Mouse (Mus musculus) cerebellum, postnatal 14 days (tissue): ENCODE data around the gene Avl9.
A peak's percentile ranks its signal among the peaks of the same experiment; 100 is the strongest.

Experiments
- DNase-seq, 2 experiments: peaks; one replicate each; pipeline ENCODE4 v3.0.0; 2021; ENCODE audit warnings: mixed read lengths in 2 of 2

Avl9 gene

DNA sequence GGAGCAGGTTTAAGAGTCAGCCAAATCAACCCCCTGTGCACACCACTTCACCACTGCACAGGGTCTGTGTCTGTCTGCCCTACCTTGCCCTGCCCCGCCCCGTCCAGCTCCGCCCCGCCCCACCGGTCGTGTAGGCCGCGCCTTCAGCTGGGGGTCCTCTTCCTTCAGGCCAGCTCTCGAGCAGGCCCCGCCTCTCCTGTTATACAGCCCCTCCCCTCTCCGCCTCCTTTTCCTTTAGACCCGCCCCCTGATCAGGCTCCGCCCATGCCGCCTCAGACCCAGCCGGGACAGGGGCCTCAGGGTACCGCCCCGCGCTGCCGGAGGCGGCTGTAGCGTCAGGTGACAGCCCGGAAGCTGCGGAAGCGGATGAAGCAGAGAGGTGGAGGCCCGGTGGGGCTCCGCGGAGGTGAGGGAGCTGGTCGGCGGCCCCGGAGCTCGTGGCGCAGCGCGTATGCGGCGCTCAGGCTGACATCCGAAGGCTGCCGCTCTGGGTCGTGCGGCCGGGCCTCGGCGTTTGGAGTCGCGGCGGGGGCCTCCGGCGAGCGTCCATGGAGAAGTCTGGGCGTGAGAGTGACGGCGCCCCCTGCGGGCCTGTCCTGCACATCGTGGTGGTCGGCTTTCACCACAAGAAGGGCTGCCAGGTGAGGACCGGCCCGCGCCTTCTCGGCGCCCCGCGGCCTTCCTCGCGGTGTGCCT is at the start of gene Avl9:
Avl9 (plus strand) TSS at position 326 of the 696 bp plus-strand sequence.
- DNase-seq = peak; percentile 98

DNA sequence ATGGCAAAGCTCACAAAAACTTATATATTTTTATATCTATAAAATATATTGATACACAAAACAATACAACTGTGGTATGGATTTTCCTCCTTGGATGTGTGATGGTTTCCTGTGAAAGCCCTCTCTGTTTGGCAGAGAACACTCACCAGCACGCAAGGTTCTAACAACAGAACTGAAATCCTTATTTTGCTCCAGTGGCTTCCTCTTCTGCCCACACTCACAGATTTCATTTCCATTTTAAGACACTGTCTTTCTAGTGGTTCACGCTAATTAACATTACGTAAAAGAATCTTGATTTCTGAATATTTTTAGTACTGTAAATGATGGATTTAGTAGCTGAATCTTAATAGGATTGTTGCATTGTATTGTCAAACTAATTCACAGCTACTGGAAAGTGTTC is 26.5 kb upstream of the Avl9 start:
- DNase-seq = no peak

DNA sequence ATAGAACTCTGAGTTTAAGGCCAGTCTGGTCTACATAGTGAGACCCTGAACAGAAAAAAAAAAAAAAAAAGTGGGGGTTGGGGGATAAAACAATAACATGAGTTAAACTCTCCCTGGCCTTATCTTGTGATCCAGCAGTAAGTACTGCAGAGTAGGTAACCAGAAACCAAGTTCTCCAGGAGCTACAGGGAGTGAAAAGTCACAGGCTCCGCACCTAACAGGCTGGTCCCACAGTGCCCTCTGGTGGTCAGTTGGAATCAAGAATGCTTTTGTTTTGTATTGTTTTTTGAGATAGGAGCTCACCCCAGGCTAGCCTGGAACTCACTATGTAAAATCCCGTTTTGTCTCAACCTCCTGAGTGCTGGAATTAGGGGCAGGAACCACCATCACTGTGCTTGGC is 23.5 kb upstream of the Avl9 start:
- peak; percentile 82 to 88 for DNase-seq

DNA sequence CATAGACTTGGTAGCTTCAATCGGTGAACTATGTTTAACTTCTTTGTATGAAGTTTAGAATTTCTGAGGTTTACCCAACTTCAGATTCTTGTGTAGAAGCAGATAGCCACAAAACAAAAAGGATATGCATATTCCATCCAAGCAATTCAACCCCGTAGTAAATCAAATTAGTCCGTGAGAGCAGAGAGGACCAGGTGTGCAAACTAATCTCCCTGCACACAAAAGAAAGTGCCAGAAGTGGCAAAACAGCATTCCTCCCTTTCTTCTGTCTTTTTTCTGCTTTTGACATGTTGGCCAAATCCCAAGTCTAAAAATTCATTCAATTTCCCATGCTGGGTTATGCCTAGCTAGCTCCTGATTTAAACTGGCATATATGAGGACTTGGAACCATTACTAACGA is 22.3 kb upstream of the Avl9 start:
- DNase-seq = no peak

DNA sequence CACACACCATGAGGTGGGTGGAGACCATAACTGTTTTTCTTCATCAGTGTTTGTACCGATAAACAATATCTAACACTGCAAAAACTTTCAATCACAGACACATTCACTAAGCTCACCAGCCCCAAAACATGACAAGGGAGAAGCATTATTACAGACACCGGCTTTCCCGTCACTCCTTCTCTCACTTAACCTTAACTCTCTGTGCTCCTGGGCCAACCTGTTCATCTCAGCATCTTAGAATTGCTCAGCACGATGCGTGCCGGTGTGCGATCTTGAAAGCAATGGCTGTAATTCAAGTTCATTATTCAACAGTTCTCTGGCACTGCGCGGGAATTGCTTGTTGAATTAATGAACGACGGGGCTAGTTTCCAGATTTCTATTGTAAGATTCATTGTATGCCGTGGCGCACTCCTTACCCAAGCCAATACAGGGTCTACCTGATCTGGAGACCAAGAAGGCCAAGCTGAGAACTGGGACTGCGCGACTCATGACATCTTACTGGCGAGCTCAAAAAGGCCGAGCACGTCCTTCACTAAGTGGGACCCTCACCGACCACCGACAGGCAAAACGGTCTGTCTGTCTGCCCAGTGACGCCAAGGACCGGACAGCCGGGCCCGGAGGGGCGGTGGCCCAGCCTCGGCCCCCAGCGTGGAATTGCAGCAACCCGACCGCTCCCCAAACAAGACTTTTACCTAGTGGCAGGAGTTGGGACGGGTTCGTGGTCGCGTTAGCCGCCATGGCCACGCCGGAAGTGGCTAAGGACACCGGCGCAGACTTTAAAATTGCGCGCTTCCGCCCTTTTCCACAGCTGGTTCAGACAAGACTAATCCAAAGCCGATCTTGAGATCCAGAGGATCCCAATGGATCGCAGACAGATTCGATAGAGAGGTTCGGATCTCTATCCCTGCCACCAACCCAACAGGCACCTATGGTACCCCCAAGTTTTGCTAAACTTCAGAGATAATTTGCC is 10.5 kb upstream of the Avl9 start, which contains the start of gene Lsm5:
Lsm5 (minus strand) TSS at position 780 of the 970 bp plus-strand sequence.
- DNase-seq = peak; percentile 85 to 88

DNA sequence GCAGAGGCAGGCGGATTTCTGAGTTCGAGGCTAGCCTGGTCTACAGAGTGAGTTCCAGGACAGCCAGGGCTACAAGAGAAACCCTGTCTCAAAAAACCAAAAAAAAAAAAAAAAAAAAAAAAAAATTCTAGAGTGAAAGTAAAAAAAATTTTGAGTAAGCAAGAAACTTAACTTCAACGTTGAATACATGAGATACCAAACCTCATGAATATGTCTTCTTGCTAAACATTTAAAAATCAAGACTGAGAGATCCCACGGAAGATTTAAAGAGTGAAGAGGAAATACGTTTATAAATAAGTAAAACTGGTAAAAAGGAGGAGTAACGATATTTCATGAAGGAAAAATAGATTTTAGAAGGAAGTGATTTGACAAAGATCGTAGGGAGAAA is 519 bp upstream of the Avl9 start:
- DNase-seq = no peak

DNA sequence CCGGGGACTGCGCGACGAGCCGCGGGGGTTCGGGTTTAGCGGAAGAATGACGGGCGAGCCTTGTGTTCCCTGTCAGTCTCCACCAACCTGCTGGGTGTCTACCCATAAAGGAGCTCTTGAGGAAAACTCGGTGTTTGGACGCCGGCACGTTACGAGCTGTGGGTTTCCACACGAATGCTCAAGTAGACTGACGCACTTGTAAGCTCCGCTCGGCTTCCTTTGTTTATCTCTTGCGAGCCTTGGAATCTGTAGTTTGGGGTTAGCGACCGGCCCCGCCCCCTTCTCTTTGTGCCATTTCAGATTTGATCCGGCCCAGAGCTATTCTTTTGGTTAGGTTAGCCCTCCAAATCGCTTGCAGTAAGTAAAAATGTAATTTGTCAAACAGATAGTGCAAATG is 569 bp downstream of the Avl9 start:
- no peak for DNase-seq

- DNase-seq = no peak
Measured at GRCm38 (mm10) chr6:56719071-56719470, 4.4 kb downstream of the Avl9 start.

GRCm38 (mm10) chr6:56720877-56721276 is 6.2 kb downstream of the Avl9 start:
- no peak for DNase-seq

DNA sequence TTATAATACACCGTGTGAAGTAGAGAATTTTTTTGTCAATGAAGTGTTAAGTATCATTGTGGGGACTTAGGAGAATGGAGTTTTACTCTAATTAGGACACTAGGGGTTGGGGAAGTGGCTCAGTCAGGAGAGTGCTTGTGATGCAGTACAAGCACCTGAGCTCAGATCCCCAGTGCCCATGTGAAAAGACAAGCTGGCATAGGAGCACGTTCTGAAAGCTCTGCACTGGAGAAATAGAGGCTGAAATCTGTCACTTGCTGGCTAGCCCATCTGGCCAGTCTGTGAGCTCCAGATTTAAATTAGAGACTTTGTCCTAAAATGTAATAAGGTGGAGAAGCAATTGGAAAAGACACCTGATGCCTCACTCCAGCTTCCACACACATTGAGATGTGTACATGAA is 17.8 kb downstream of the Avl9 start:
- no peak for DNase-seq

DNA sequence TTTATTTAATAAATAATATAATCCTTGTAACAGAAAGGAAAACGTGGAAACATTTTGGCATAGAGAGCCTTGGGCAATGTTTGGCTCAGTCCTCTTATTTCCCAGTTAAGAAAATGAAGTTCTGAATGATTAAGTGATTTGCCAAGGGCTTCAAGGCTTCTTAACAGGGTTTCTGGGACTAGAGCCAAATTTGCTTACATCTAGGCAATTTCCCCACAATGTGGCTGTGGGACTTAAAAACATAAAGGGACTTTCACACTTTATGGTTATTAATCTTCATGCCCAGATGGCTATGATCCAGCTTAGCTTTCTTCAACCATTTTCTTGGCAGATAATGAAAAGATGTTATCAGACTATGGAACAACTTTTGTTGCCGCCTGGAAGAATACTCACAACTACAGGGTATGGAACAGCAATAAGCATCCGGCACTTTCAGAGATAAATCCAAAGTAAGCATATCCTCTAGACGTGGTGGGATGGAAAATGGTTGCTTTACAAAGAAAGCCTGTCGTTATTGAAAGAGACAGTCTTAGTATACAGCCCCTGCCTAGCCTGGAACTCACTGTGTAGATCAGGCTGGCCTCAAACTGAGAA is 31.3 kb downstream of the Avl9 start:
- DNase-seq = no peak

GRCm38 (mm10) chr6:56753719-56754118 is 39.0 kb downstream of the Avl9 start:
- no peak for DNase-seq

- DNase-seq = no peak
Measured at GRCm38 (mm10) chr6:56756117-56756516, 41.4 kb downstream of the Avl9 start.

DNA sequence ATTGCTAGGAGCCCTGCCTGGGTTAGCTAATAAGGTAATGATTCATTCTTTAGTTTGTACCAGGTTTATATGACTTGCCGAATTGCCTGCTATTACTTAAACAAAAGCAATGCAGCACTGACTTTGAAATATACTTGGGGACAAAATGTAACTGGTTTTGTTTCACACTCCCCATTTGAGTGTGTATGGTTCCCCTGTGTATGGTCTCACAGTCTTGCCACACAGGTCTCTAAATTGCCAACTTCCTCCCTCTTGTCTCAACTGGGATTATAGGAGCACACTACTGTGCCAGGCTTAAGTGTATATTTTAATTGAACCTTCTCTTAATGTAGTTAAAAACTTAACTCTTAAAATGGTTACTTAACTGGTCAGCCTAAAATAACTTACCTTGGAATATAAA is 44.6 kb downstream of the Avl9 start:
- DNase-seq = no peak

DNA sequence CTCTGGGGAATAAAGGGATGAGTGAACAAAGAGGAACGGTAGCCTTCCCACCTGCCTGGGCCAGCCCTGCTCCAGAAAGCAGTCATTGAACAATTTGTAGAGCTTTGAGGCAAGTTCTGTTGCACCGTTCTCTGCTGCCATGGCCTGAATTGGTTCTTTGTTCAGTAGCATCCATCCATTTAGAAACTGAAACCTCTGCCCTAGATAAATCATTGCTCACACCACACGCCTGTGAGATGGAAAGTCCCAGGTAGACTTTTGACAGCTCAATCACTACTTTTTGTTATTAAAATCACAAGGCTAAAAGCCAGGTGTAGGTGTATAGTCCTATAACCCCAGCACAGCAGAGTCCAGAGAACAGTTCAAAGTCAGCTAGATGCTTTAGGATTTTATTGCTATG is 50.6 kb downstream of the Avl9 start:
- no peak for DNase-seq

GRCm38 (mm10) chr6:56765696-56766095 is 51.0 kb downstream of the Avl9 start:
- DNase-seq = no peak

- peak in 1 of 2 experiments; percentile 18 for DNase-seq
Measured at GRCm38 (mm10) chr6:56775816-56776215, 61.1 kb downstream of the Avl9 start.

GRCm38 (mm10) chr6:56779636-56780035 is 64.9 kb downstream of the Avl9 start:
- no peak for DNase-seq

DNA sequence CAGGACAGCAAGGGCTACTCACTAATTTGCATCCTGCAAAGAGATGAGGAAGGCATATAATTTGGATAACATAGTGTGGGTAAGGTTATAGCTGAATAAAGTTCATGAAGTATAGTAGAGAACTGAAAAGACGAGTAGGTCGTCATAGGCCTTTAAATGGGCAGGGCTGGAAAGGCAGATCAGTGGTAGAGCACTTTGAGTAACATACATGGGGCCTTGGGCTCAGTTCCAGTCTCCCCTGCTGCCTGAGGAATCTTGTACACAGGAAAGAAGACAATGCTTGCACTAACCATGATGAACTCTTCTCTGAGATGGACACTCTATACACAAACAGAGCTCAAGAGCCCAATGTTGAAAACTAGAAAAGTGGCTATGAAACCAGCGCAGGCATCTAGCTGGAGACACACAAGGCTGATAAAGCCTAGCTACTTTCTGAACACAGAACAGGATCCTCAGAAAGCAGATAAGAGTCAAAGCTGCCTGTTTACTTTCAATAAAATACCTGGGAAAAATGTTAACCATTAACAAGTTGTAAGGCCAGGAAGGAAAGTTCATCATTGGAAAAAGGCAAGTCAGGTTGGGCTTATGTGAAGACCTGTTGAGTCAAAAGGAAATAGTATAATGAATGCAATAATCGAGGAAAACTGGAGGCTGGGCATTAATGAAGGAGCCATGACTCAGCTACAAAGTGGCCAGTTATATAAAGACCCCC is 69.0 kb downstream of the Avl9 start:
- no peak for DNase-seq

DNA sequence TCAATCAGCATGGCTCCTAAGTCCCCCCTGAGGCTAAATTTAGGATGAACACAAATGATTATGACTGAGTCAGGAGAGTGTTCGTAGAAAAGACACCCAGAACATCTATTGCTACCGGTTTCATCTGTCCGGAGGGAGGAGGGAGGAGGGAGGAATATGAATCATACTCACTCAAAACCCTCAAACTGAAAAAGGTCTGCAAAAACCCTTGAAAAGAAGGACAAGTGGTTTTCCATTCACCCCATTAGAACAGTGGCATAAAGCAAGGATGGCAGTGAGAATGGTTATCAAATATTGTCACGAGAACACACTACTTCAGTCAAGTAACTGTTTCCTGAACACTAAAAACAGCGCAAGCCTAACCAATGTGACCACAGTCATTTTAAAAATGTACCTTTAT is 70.4 kb downstream of the Avl9 start:
- DNase-seq = no peak

- no peak for DNase-seq
Measured at GRCm38 (mm10) chr6:56787668-56788067, 73.0 kb downstream of the Avl9 start.

- no peak for DNase-seq
Measured at GRCm38 (mm10) chr6:56789336-56789735, 74.6 kb downstream of the Avl9 start.

DNA sequence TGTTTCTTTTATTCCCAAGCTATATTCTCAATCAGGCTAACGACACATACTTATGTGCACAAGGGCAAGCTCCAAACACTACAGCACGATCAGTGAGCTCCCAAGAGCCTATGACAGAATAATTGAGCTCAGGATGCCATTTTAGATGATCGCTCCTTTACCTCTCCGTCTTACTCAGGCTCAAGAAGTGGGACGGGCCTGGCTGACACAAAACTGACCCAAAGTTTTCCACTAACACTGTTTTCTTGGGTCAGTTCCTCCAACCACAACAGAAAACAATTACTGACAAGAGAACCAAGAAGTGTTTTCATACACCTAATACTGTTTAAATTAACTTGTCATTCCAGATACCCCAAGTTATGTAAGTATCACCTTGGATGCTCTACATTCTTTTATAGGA is 80.1 kb downstream of the Avl9 start:
- no peak for DNase-seq
